Mouse (Mus musculus) thymus, adult 2 months (tissue): ENCODE results near the gene Pcgf2. TPM values are rescaled to one million over a fixed set of nuclear protein-coding genes. Genes with fewer than 3 reads are reported as not detected.

Experiments
- DNase-seq: peaks from one replicate; pipeline ENCODE4 v3.0.0; 2021
- H3K27ac ChIP-seq: fragments of 200-500 bp; 2 replicates; pipeline ENCODE4 v1.5.1; 2012; ENCODE audit warnings: low read length, control low read depth; ENCODE audit not compliant: control insufficient read depth, insufficient read depth
- H3K27me3 ChIP-seq: fragments of 200-500 bp; 2 replicates; pipeline ENCODE4 v1.6.1; 2012; ENCODE audit warnings: mild to moderate bottlenecking, low read length, moderate library complexity, mixed read lengths; ENCODE audit not compliant: control insufficient read depth, insufficient read depth
- H3K36me3 ChIP-seq: fragments of 200-500 bp; 2 replicates; pipeline ENCODE4 v1.6.1; 2012; ENCODE audit warnings: mild to moderate bottlenecking, low read length, moderate library complexity; ENCODE audit not compliant: control insufficient read depth, insufficient read depth
- H3K4me1 ChIP-seq: fragments of 200-500 bp; replicated peaks from 2 replicates; pipeline ENCODE4 v1.6.1; 2012; ENCODE audit warnings: low read length; ENCODE audit not compliant: control insufficient read depth, insufficient read depth
- H3K4me3 ChIP-seq: fragments of 200-500 bp; 2 replicates; pipeline ENCODE4 v1.5.1; 2012; ENCODE audit warnings: mild to moderate bottlenecking, low read length, control low read depth, moderate library complexity; ENCODE audit not compliant: control insufficient read depth, insufficient read depth
- CTCF ChIP-seq: fragments of 200-500 bp; IDR thresholded peaks from 2 replicates; pipeline ENCODE4 v1.5.1; 2012; ENCODE audit warnings: mild to moderate bottlenecking, control low read depth, low read length, moderate library complexity, borderline replicate concordance; ENCODE audit not compliant: control insufficient read depth, poor library complexity, insufficient read depth; ENCODE audit errors: extremely low read depth
- POLR2A ChIP-seq: fragments of 200-500 bp; IDR thresholded peaks from 2 replicates; pipeline ENCODE4 v1.6.1; 2012; ENCODE audit warnings: mild to moderate bottlenecking, low read length, control low read depth, moderate library complexity; ENCODE audit not compliant: control insufficient read depth, poor library complexity, insufficient read depth; ENCODE audit errors: extremely low read depth
- WGBS: fragments of 180-500 bp; shearing (Covaris S2); methylation state at CpG from one replicate; pipeline ENCODE4 v1.1.7; 2018; 5-methylcytosine and 5-hydroxymethylcytosine counted together
- polyA plus RNA-seq: library from polyadenylated mRNA; depleted of rRNA; stranded (reverse); fragments of >200 nt; gene quantifications from 2 replicates; pipeline ENCODE4 v1.2.3, GENCODE M21; 2012

Pcgf2 gene
- polyA plus RNA-seq, 1 experiment: 28.2 TPM

DNA sequence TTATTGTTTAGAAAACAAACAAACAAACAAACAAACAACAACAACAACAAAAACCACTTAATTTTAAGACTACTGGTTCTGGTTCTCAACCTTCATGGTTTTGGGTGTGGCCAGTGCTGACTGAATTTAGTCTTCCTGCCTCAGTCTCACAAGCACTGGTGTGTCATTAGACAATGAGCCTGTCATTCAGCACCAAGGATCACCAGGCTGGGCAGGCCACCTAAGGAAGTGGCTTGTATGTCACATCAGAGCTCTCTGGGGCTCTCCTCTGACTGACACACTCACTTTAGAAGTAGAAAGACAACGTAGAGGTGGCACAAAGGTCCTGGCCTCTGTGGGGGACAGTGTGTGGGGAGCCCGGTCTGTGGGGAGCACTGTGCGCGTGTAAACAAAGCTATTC, 18.7 kb upstream of the Pcgf2 start:
- H3K4me3 ChIP-seq: no peak overlapping the region
- peaks cover 44% of the 10 kb centered on the region for H3K36me3 ChIP-seq
- TF ChIP-seq CTCF: no peak
- TF ChIP-seq POLR2A: no peak
- H3K27me3 ChIP-seq: no peaks in the 10 kb centered on the region
- H3K4me1 ChIP-seq: peaks cover 18% of the 10 kb centered on the region
- no peak for DNase-seq
- WGBS: 74% methylated on average over 4 of the region's 4 CpGs
- peak overlapping the region; percentile 12; the same call in 1 of the 2 replicates for H3K27ac ChIP-seq

DNA sequence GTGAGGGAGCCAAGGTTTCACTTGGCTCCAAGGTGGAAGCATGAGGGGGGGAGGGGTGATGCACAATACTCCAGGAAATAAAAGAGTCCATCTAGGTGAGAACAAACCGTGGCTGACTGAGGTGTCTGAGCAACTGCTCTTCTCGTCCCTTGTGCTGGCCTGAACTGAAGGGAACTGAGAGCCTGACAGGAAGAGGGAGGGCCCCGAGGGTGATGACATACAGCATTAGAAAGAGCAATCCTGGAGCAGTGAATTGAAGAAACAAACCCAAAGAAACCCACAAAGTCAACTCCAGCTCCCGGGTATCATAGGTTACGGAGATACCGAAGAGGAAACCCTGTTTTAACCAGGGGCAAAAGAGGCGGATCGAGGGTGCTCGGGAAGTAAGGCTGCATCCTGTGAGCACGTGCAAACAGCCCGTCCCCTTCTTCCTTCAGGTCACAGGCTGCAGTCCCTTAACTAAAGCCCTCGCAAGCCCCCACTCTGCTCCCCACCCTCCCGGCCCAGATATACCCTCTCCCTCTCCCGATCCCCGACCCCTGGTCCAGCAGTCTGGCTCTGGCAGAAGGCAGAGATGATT, 18.1 kb upstream of the Pcgf2 start:
- Histone ChIP-seq H3K27ac (peak overlapping the region; percentile 12; the same call in 1 of the 2 replicates), H3K27me3 (no peaks in the 10 kb centered on the region), H3K36me3 (peaks cover 47% of the 10 kb centered on the region), H3K4me3 (no peak overlapping the region), H3K4me1 (peaks cover 18% of the 10 kb centered on the region)
- 15% methylated on average over 15 of the region's 15 CpGs for WGBS
- DNase-seq: peak; percentile 26
- no peak for TF ChIP-seq POLR2A
- no peak for TF ChIP-seq CTCF

DNA sequence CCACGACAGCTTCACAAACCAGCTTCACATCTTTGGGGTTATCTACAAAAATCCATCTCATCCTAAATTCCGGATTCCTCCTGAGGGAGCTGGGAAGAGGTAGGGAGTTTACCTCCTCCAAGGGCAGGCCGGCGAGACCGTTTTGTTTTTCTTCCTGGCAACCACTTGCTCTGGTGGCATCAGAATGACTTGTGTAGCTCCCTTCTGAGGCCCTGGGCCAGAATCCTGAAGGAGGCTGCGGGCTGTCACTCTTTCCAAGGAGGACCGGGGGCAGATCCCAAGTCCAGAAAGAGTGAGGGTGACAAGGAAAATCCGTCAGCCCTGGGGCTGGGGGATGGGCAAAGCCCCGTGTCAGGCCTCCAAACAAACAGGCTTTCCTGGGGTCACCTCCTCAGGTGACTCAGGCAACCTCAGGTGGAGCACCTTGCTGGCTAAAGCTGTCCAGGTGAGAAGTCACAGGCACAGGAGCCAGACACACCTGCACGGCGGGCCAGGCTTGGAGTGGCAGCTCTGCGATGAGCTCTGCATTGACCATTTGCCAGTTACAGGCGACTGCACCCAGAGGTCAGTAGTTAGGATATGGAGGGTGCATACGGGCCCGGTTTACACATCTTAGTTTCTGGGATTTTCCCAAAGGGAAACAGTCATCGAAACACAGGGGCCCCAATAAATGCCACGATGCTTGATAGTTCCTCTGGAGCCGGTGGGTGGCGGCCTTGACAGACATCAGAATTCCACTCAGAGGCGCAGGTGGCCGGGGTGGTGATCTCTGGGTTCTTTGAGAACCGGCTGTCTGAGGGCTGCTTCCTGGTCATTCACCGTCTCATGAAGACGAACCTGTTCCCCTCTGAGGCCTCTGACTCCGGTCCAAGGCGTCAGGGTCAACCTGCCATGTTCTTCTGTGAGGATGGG, 17.3 kb upstream of the Pcgf2 start:
- H3K36me3 ChIP-seq: peaks cover 49% of the 10 kb centered on the region
- DNase-seq: no peak
- no peaks in the 10 kb centered on the region for H3K27me3 ChIP-seq
- no peak overlapping the region for H3K4me3 ChIP-seq
- peak overlapping the region; percentile 7; the same call in 1 of the 2 replicates for H3K27ac ChIP-seq
- H3K4me1 ChIP-seq: peaks cover 18% of the 10 kb centered on the region
- 82% methylated on average over 26 of the region's 26 CpGs for WGBS
- no peak for TF ChIP-seq POLR2A
- TF ChIP-seq CTCF: no peak

DNA sequence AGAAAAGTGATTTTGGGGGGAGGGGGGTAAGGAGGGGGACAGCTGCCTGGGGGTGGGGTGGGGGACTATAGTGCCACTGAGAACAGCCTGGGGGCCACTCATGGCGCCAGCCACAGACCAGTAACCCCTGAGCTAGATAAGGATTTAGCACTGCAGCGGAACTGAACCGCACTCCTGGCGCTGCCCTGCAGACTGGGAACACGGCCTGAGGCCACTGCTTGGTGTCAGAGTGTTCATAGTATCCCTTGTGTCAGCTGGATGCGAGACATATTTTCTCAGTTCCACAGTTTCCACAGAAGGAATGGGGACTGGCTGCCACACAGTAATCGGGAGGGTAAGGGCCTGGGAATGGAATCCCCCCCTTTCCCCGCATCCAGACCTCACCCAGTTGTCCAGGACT, 15.7 kb upstream of the Pcgf2 start:
- no peak for DNase-seq
- H3K4me3 ChIP-seq: no peak overlapping the region
- 97% methylated on average over 8 of the region's 8 CpGs for WGBS
- no peak overlapping the region for H3K27ac ChIP-seq
- no peaks in the 10 kb centered on the region for H3K27me3 ChIP-seq
- peaks cover 39% of the 10 kb centered on the region for H3K36me3 ChIP-seq
- H3K4me1 ChIP-seq: peaks cover 25% of the 10 kb centered on the region
- TF ChIP-seq CTCF (no peak), POLR2A (no peak)

DNA sequence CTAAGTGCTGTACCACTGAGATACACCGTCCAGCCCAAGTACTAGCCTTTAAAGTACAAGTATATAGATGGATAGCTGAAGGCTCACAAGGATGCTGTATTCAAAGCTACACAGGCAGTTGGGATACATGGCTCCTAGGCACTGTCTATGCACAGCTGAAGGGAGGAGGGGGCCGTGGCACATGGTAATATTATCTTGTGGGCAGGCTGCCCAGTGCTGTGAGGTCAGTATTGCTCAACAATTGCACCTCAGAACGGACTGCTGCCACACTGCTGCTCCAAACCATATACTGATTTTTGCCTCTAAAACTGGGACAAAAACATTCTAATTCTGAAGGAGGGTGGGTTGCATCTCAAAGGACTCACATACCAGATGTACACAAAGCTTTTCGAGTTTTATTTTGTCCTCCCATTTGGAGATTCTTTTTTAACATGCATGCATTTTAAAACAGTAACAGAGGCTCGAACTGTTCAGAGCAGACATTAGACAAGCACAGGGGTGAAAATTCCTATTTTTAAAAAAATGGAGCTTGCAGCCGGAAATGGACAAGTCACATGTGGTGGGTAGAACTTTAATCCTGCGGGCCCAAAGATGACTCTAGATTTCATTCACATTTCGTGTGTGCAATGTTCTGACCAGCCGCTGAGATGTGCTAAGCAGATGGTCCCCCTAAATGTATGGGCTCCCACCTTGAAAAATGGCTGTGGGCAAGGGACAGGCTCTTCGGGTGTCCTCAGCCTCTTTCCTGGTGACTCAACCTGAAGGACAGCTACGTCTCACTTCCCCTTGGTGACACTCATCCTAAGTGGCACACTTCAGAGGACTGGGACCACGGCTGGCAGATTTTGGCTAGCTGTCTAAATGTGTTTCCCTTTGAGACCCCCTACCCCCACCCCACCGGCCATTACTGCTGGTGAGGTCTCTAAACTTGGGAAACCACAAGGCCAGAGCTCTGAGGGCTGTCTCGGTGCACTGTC, 14.8 kb upstream of the Pcgf2 start:
- Histone ChIP-seq H3K36me3 (peaks cover 37% of the 10 kb centered on the region), H3K27ac (no peak overlapping the region), H3K27me3 (no peaks in the 10 kb centered on the region), H3K4me3 (no peak overlapping the region), H3K4me1 (peaks cover 29% of the 10 kb centered on the region)
- no peak for TF ChIP-seq CTCF
- no peak for TF ChIP-seq POLR2A
- DNase-seq: no peak
- WGBS: 92% methylated on average over 14 of the region's 14 CpGs

DNA sequence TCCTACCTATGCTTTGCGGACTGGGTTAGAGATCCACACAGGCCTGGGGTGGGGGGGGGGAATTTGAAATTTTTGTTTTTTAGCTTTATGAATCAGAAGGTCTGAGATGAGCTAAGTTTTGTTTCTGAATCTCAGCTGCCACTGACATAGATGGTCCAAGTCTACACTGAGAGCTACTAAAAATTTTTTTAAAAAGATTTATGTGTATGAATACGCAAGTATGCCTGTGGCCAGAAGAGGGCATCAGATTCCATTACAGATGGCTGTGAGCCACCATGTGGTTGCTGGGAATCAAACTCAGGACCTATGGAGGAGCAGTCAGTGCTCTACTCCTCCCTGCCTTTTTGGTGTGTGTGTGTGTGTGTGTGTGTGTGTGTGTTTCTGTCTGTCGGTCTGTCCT, 14.1 kb upstream of the Pcgf2 start:
- WGBS: 98% methylated on average over 3 of the region's 3 CpGs
- no peak for TF ChIP-seq POLR2A
- H3K4me1 ChIP-seq: peaks cover 23% of the 10 kb centered on the region
- no peaks in the 10 kb centered on the region for H3K27me3 ChIP-seq
- no peak for DNase-seq
- no peak overlapping the region for H3K27ac ChIP-seq
- H3K36me3 ChIP-seq: peaks cover 31% of the 10 kb centered on the region
- H3K4me3 ChIP-seq: no peak overlapping the region
